Mouse (Mus musculus) spleen, adult 18-20 months (tissue): ENCODE measurements around the gene Tusc2.

Experiments
- DNase-seq, 2 experiments: peaks; one replicate each; pipeline ENCODE4 v3.0.0; 2022; ENCODE audit warnings: mixed read lengths in 2 of 2

Gene Tusc2

DNA sequence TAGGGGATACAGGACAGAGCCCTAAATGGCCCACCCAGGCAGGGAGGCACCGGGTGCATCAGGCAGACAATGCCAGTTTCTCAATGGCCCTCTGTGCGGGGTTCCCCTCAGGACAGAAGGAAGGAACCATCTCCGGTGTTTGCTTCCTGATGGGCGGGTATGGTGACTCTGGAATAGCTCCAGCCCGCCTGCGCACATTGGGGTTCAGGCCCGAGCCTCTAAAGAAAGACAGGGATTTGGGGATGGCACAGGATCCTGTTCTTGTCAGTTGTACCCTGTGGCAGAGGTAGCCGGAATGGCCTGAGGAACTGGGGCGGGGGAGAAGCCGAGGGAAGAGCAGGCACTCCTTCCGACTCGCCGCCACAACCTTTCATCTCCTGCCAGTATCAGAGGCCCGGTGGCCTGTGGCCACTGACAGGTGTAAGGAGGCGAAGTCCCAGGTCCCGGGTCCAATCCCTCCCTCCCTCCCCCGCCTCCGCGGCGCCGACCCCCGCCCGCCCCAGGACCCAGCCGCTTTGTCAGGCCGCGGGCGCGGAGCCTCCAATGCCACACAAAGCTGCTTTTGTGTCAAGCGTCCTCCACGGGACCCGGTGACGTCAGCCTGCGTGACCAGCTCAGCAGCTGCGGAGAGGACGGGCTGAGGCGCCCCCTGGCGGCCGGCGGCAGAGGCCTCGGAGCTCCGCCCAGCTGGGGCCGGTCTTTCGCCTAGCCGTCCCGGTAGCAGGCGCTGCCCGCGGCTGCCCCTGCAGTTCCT, 49.3 kb downstream of the Tusc2 start:
- peak; percentile 93 to 98 for DNase-seq

DNA sequence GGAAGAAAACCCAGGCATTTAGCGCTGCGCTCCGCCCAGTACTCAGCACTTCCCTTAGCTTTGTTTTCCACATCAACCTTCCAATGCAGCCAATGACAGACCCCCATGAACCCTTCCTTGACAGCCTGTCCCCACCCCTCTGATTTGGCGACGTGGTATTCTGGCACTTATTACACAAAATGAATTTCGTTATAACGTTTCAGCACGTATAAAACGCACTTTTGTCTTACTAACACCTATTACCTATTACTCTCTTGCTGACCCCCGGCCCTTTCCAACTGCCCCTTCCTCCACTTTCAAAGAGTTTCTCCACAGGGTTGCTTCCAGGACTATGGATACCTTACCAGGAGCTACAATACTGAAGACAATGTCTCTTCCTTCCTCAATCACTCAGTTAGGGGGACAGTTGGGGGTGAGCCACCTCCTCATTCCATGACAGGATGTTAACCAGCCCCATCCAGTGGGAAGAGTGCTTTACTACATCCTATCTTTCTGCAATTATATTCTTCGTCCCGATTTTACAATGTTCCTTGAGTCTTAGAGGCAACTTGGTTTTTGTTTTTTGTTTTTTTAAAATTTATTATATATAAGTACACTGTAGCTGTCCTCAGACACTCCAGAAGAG, 50.0 kb downstream of the Tusc2 start:
- no peak for DNase-seq

DNA sequence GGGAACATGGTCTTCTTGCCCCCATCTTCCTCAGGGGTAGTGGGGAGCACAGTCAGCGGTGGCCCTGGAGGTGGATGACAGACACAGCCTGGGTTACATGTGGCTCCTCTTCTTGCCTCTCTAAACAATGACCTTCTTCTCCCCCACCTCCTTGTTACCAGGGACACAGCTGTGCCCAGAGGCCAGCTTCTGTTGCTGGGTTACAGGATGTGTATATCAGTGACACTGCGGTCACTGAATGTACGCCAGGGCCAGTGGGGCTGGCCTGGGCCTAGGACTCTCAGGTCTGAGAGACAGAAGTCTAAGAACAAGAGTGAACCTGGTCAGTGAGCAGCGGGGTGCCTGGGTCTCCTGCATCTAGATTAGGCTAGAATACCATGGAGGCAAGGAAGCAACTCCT, 52.0 kb downstream of the Tusc2 start:
- DNase-seq: no peak
